Mouse (Mus musculus) MEL (cell line): ENCODE measurements at regions not wholly inside any gene's neighbourhood (a gene's known extent, or its start where the extent isn't known, plus 50 kb on each side); places are given as distances from the start of the nearest gene placed in this dataset.

ENCODE experiments used
- DNase-seq: peaks from one replicate; pipeline ENCODE4 v3.0.0; 2011; ENCODE audit warnings: low read depth, low spot score
- H3K27ac ChIP-seq: 2 replicates; pipeline ENCODE4 v1.5.1; 2012; ENCODE audit warnings: low read depth, mild to moderate bottlenecking, control low read depth, low read length, moderate library complexity; ENCODE audit not compliant: control insufficient read depth
- H3K27me3 ChIP-seq, 2 experiments: fragments of 150-350 bp in 1 of 2; sonication (generic) in 1 of 2; 2 replicates each; pipeline ENCODE4 v1.6.1; 2012; ENCODE audit warnings: low read length in 2 of 2, mild to moderate bottlenecking in 2 of 2, improper control_type of control experiment in 1 of 2, moderate library complexity in 1 of 2; ENCODE audit not compliant: insufficient read depth in 2 of 2, control insufficient read depth in 1 of 2
- H3K36me3 ChIP-seq, 2 experiments: 2 replicates each; pipeline ENCODE4 v1.6.1; 2012 to 2014; ENCODE audit warnings: low read length in 2 of 2, improper control_type of control experiment in 1 of 2, inconsistent platforms in 1 of 2, mild to moderate bottlenecking in 1 of 2; ENCODE audit not compliant: insufficient read depth in 2 of 2, control insufficient read depth in 1 of 2
- H3K4me1 ChIP-seq, 2 experiments: fragments of 150-350 bp in 1 of 2; sonication (generic) in 1 of 2; 2 replicates each; pipeline ENCODE4 v1.6.1; 2012; ENCODE audit warnings: low read length in 2 of 2, improper control_type of control experiment in 1 of 2, mild to moderate bottlenecking in 1 of 2; ENCODE audit not compliant: insufficient read depth in 2 of 2, control insufficient read depth in 1 of 2
- H3K4me3 ChIP-seq, 2 experiments: fragments of 150-350 bp in 1 of 2; sonication (generic) in 1 of 2; 2 replicates each; pipeline ENCODE4 v1.5.1; 2012; ENCODE audit warnings: low read depth in 2 of 2, low read length in 2 of 2, mild to moderate bottlenecking in 2 of 2, moderate library complexity in 2 of 2, control low read depth in 1 of 2, improper control_type of control experiment in 1 of 2; ENCODE audit not compliant: control insufficient read depth in 1 of 2, insufficient read depth in 1 of 2
- H3K79me2 ChIP-seq: 2 replicates; pipeline ENCODE4 v1.6.1; 2012; ENCODE audit warnings: mild to moderate bottlenecking, low read length, moderate library complexity; ENCODE audit not compliant: control insufficient read depth, poor library complexity, insufficient read depth
- H3K9ac ChIP-seq: 2 replicates; pipeline ENCODE4 v1.6.1; 2012; ENCODE audit warnings: low read depth, mild to moderate bottlenecking, control low read depth, low read length, moderate library complexity; ENCODE audit not compliant: control insufficient read depth, poor library complexity, severe bottlenecking
- H3K9me3 ChIP-seq: fragments of 150-350 bp; sonication (generic); replicated peaks from 2 replicates; pipeline ENCODE4 v1.6.1; 2012; ENCODE audit warnings: mild to moderate bottlenecking, low read length, improper control_type of control experiment, moderate library complexity; ENCODE audit not compliant: insufficient read depth
- BHLHE40 ChIP-seq: IDR thresholded peaks from 2 replicates; pipeline ENCODE4 v1.6.1; 2012; ENCODE audit warnings: low read depth, mild to moderate bottlenecking, inconsistent platforms, low read length, improper control_type of control experiment, borderline replicate concordance
- CHD1 ChIP-seq: IDR thresholded peaks from 2 replicates; pipeline ENCODE4 v1.6.1; 2012; ENCODE audit warnings: low read depth, mild to moderate bottlenecking, inconsistent platforms, low read length, improper control_type of control experiment
- CTCF ChIP-seq, 3 experiments: IDR thresholded peaks in 2 of 3; conservative IDR thresholded peaks in 1 of 3; 2 replicates each; pipeline ENCODE4 v1.5.1; 2011 to 2012; ENCODE audit warnings: low read length in 3 of 3, low read depth in 2 of 3, mild to moderate bottlenecking in 2 of 3, improper control_type of control experiment in 1 of 3, inconsistent platforms in 1 of 3, mixed read lengths in 1 of 3, moderate library complexity in 1 of 3; ENCODE audit not compliant: control insufficient read depth in 1 of 3, insufficient read depth in 1 of 3, poor library complexity in 1 of 3, severe bottlenecking in 1 of 3
- E2F4 ChIP-seq: IDR thresholded peaks from 2 replicates; pipeline ENCODE4 v1.6.1; 2011; ENCODE audit warnings: low read depth, low read length, improper control_type of control experiment, borderline replicate concordance
- ELF1 ChIP-seq: IDR thresholded peaks from 2 replicates; pipeline ENCODE4 v1.6.1; 2014; ENCODE audit warnings: low read depth, mild to moderate bottlenecking, inconsistent platforms, low read length, improper control_type of control experiment, moderate library complexity
- EP300 ChIP-seq, 2 experiments: IDR thresholded peaks; 2 replicates each; pipeline ENCODE4 v1.6.1; 2011; ENCODE audit warnings: improper control_type of control experiment in 2 of 2, low read length in 2 of 2, low read depth in 1 of 2, mild to moderate bottlenecking in 1 of 2
- ETS1 ChIP-seq: IDR thresholded peaks from 2 replicates; pipeline ENCODE4 v1.6.1; 2012; ENCODE audit warnings: low read depth, mild to moderate bottlenecking, inconsistent platforms, low read length, improper control_type of control experiment, moderate library complexity
- GABPA ChIP-seq: IDR thresholded peaks from 2 replicates; pipeline ENCODE4 v1.6.1; 2012; ENCODE audit warnings: low read depth, mild to moderate bottlenecking, inconsistent platforms, low read length, improper control_type of control experiment, moderate library complexity
- GATA1 ChIP-seq: IDR thresholded peaks from 2 replicates; pipeline ENCODE4 v1.6.1; 2011; ENCODE audit warnings: low read depth, low read length, improper control_type of control experiment
- HCFC1 ChIP-seq: IDR thresholded peaks from 2 replicates; pipeline ENCODE4 v1.6.1; 2012; ENCODE audit warnings: low read depth, mild to moderate bottlenecking, inconsistent platforms, low read length, improper control_type of control experiment, moderate library complexity
- MAX ChIP-seq: IDR thresholded peaks from 2 replicates; pipeline ENCODE4 v1.6.1; 2011; ENCODE audit warnings: low read length, improper control_type of control experiment
- MAZ ChIP-seq: IDR thresholded peaks from 2 replicates; pipeline ENCODE4 v1.6.1; 2012; ENCODE audit warnings: low read depth, mild to moderate bottlenecking, inconsistent platforms, low read length, improper control_type of control experiment
- MEF2A ChIP-seq: IDR thresholded peaks from 2 replicates; pipeline ENCODE4 v1.6.1; 2014; ENCODE audit warnings: low read depth, mild to moderate bottlenecking, inconsistent platforms, low read length, improper control_type of control experiment; ENCODE audit not compliant: poor library complexity, insufficient replicate concordance, severe bottlenecking; ENCODE audit errors: extremely low read depth
- MYB ChIP-seq: IDR thresholded peaks from 2 replicates; pipeline ENCODE4 v1.6.1; 2011; ENCODE audit warnings: mild to moderate bottlenecking, low read depth, low read length, improper control_type of control experiment
- NRF1 ChIP-seq: IDR thresholded peaks from 2 replicates; pipeline ENCODE4 v1.6.1; 2014; ENCODE audit warnings: low read depth, mild to moderate bottlenecking, inconsistent platforms, low read length, improper control_type of control experiment, moderate library complexity; ENCODE audit not compliant: poor library complexity, insufficient read depth, severe bottlenecking
- POLR2A ChIP-seq, 2 experiments: IDR thresholded peaks; 2 replicates each; pipeline ENCODE4 v1.6.1; 2011 to 2012; ENCODE audit warnings: low read length in 2 of 2, mild to moderate bottlenecking in 2 of 2, control low read depth in 1 of 2, improper control_type of control experiment in 1 of 2, low read depth in 1 of 2, moderate library complexity in 1 of 2; ENCODE audit not compliant: control insufficient read depth in 1 of 2, insufficient read depth in 1 of 2, poor library complexity in 1 of 2
- POLR2AphosphoS5 ChIP-seq: IDR thresholded peaks from 2 replicates; pipeline ENCODE4 v1.6.1; 2012; ENCODE audit warnings: low read depth, borderline replicate concordance, mild to moderate bottlenecking, inconsistent platforms, low read length, moderate library complexity, mixed read lengths
- RAD21 ChIP-seq: IDR thresholded peaks from 2 replicates; pipeline ENCODE4 v1.6.1; 2011; ENCODE audit warnings: mild to moderate bottlenecking, low read depth, low read length, improper control_type of control experiment
- RCOR1 ChIP-seq: IDR thresholded peaks from 2 replicates; pipeline ENCODE4 v1.6.1; 2012; ENCODE audit warnings: low read depth, mild to moderate bottlenecking, inconsistent platforms, low read length, improper control_type of control experiment
- SIN3A ChIP-seq: IDR thresholded peaks from 2 replicates; pipeline ENCODE4 v1.6.1; 2012; ENCODE audit warnings: low read length, improper control_type of control experiment, inconsistent platforms
- TBP ChIP-seq: IDR thresholded peaks from 2 replicates; pipeline ENCODE4 v1.8.0; 2011; ENCODE audit warnings: low read depth, low read length, improper control_type of control experiment
- TCF12 ChIP-seq: IDR thresholded peaks from 2 replicates; pipeline ENCODE4 v1.6.1; 2014; ENCODE audit warnings: low read depth, mild to moderate bottlenecking, inconsistent platforms, low read length, improper control_type of control experiment, moderate library complexity
- UBTF ChIP-seq: IDR thresholded peaks from 2 replicates; pipeline ENCODE4 v1.6.1; 2012; ENCODE audit warnings: low read depth, mild to moderate bottlenecking, inconsistent platforms, low read length, improper control_type of control experiment, moderate library complexity, borderline replicate concordance; ENCODE audit not compliant: insufficient read depth
- USF2 ChIP-seq, 2 experiments: IDR thresholded peaks; 2 replicates each; pipeline ENCODE4 v1.6.1; 2011 to 2012; ENCODE audit warnings: improper control_type of control experiment in 2 of 2, low read length in 2 of 2, borderline replicate concordance in 1 of 2, inconsistent platforms in 1 of 2, low read depth in 1 of 2, mild to moderate bottlenecking in 1 of 2; ENCODE audit not compliant: insufficient read depth in 1 of 2
- ZC3H11A ChIP-seq: IDR thresholded peaks from 2 replicates; pipeline ENCODE4 v1.6.1; 2012; ENCODE audit warnings: low read depth, mild to moderate bottlenecking, inconsistent platforms, low read length, improper control_type of control experiment
- ZKSCAN1 ChIP-seq: IDR thresholded peaks from 2 replicates; pipeline ENCODE4 v1.6.1; 2012; ENCODE audit warnings: low read depth, mild to moderate bottlenecking, inconsistent platforms, low read length, improper control_type of control experiment, moderate library complexity
- ZMIZ1 ChIP-seq: IDR thresholded peaks from 2 replicates; pipeline ENCODE4 v1.6.1; 2012; ENCODE audit warnings: low read depth, mild to moderate bottlenecking, inconsistent platforms, low read length, improper control_type of control experiment, moderate library complexity

DNA sequence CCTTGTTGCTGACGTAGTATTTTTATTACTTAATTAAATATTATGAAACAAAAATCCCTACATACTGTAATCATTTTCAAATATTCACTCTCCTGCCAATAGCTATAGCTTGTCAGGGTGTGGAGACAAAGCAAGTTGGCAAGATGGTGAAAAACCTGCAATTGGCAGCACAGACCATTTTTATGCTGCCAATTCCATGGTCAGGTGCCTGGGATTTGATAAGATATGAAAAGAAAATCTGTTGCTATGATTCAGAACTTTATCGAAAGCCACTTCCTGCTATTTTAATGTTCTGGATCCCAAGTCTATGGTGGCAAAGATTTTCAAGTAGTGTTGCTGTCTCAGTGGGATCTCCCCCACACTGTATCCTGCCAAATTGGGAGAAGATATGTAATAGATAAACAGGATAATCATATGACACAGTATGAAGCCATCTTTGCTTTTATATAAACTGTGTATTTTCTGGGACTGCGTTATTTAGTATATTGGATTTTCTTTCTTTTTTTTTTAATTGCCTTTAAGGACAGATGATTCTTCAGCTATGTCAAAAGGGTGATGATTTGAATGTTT, 165.3 kb upstream of the Lrrc3b start:
- no peak for DNase-seq
- Histone ChIP-seq H3K4me1 (no peaks in the 10 kb centered on the region), H3K36me3 (no peaks in the 10 kb centered on the region), H3K4me3 (no peak overlapping the region), H3K27ac (no peak overlapping the region), H3K9ac (no peak overlapping the region), H3K27me3 (no peaks in the 10 kb centered on the region), H3K79me2 (no peaks in the 10 kb centered on the region), H3K9me3 (no peaks in the 10 kb centered on the region)
- TF ChIP-seq ZMIZ1, result no peak
- TF ChIP-seq E2F4, result no peak
- no peak for TF ChIP-seq POLR2AphosphoS5
- no peak for TF ChIP-seq USF2 (IDR thresholded peaks at IDR 0.05; ENCODE audit: borderline replicate concordance in 1 of 2, insufficient read depth in 1 of 2, low read depth in 1 of 2, low read length in 2 of 2)
- no peak for TF ChIP-seq EP300 (IDR thresholded peaks at IDR 0.05; ENCODE audit: low read depth in 1 of 2, low read length in 2 of 2)
- TF ChIP-seq ZKSCAN1, result no peak
- no peak for TF ChIP-seq MAX
- no peak for TF ChIP-seq HCFC1
- no peak for TF ChIP-seq ZC3H11A
- no peak for TF ChIP-seq SIN3A
- no peak for TF ChIP-seq POLR2A (IDR thresholded peaks at IDR 0.05; ENCODE audit: control insufficient read depth in 1 of 2, insufficient read depth in 1 of 2, low read depth in 1 of 2, low read length in 2 of 2, poor library complexity in 1 of 2)
- no peak for TF ChIP-seq TCF12
- TF ChIP-seq NRF1, result no peak
- TF ChIP-seq ETS1, result no peak
- no peak for TF ChIP-seq BHLHE40
- no peak for TF ChIP-seq TBP
- TF ChIP-seq RCOR1, result no peak
- TF ChIP-seq RAD21, result no peak
- no peak for TF ChIP-seq GABPA

- Histone ChIP-seq H3K4me3 (no peak overlapping the region), H3K27me3 (no peaks in the 10 kb centered on the region), H3K9ac (no peak overlapping the region), H3K9me3 (no peaks in the 10 kb centered on the region), H3K79me2 (no peaks in the 10 kb centered on the region), H3K27ac (no peak overlapping the region), H3K4me1 (no peaks in the 10 kb centered on the region), H3K36me3 (no peaks in the 10 kb centered on the region)
- TF ChIP-seq BHLHE40 (no peak), GATA1 (no peak), ELF1 (no peak), MAZ (no peak), RAD21 (no peak), CHD1 (no peak), NRF1 (no peak), POLR2AphosphoS5 (no peak), TBP (no peak), UBTF (no peak), MYB (no peak), CTCF (IDR thresholded peaks at IDR 0.05 in 2 of 3, conservative IDR thresholded peaks at IDR 0.05 in 1 of 3; ENCODE audit: control insufficient read depth in 1 of 3, insufficient read depth in 1 of 3, low read depth in 2 of 3, low read length in 3 of 3, poor library complexity in 1 of 3, severe bottlenecking in 1 of 3) (no peak), MEF2A (no peak)
- DNase-seq, result no peak
These were observed 171.4 kb upstream of the Lrrc3b start for GRCm38 (mm10) chr14:15610166-15610565.
